Mouse (Mus musculus) adrenal gland, postnatal 25 days (tissue): Measurements from ENCODE around the gene Zbtb4. TPM values are rescaled to one million over a fixed set of nuclear protein-coding genes. Genes with fewer than 3 reads are reported as not detected.

Experiments
- DNase-seq: peaks from one replicate; pipeline ENCODE4 v3.0.0; 2021; ENCODE audit warnings: mixed read lengths
- total RNA-seq: library from RNA; stranded (reverse); gene quantifications from 2 replicates; pipeline ENCODE4 v1.2.3, GENCODE M21; 2021

Gene Zbtb4
- total RNA-seq, 1 experiment from 2014 or later, result 65.8 TPM

GRCm38 (mm10) chr11:69801379-69801977 is 35.8 kb downstream of the Zbtb4 start, which contains the start of gene Fgf11:
Gene Fgf11, minus strand, starts transcription at chr11:69801857.
- DNase-seq, result no peak

GRCm38 (mm10) chr11:69802648-69803105 is 37.0 kb downstream of the Zbtb4 start:
- DNase-seq, result peak; percentile 94

GRCm38 (mm10) chr11:69803328-69803727 is 37.6 kb downstream of the Zbtb4 start:
- no peak for DNase-seq

GRCm38 (mm10) chr11:69803786-69804651 is 38.3 kb downstream of the Zbtb4 start:
- DNase-seq, result peak; percentile 83

GRCm38 (mm10) chr11:69804652-69804940 is 38.9 kb downstream of the Zbtb4 start:
- DNase-seq, result no peak

- DNase-seq, result no peak
These were observed 39.5 kb downstream of the Zbtb4 start, which contains the start of gene Tmem102 for GRCm38 (mm10) chr11:69804972-69805909. Gene Tmem102, minus strand, starts transcription at chr11:69805624.

GRCm38 (mm10) chr11:69806378-69806777 is 40.7 kb downstream of the Zbtb4 start:
- DNase-seq, result no peak

GRCm38 (mm10) chr11:69807641-69808040 is 41.9 kb downstream of the Zbtb4 start:
- no peak for DNase-seq

- DNase-seq, result no peak
These were observed 44.6 kb downstream of the Zbtb4 start for GRCm38 (mm10) chr11:69810280-69810679.

GRCm38 (mm10) chr11:69815155-69815554 is 49.4 kb downstream of the Zbtb4 start, which contains the start of gene Gm39566:
Gene Gm39566, minus strand, starts transcription at chr11:69815298.
- no peak for DNase-seq

GRCm38 (mm10) chr11:69816520-69816919 is 50.8 kb downstream of the Zbtb4 start:
- DNase-seq, result no peak

- no peak for DNase-seq
These were observed 52.7 kb downstream of the Zbtb4 start, which contains the start of gene Spem2 for GRCm38 (mm10) chr11:69818365-69818764. Gene Spem2, minus strand, starts transcription at chr11:69818465.

- DNase-seq, result no peak
These were observed 53.2 kb downstream of the Zbtb4 start for GRCm38 (mm10) chr11:69818871-69819270.

- DNase-seq, result no peak
These were observed 56.4 kb downstream of the Zbtb4 start, which contains the start of gene Spem1 for GRCm38 (mm10) chr11:69822080-69822479. Gene Spem1, minus strand, starts transcription at chr11:69822180.

GRCm38 (mm10) chr11:69823456-69823855 is 57.7 kb downstream of the Zbtb4 start:
- no peak for DNase-seq

GRCm38 (mm10) chr11:69828832-69829231 is 63.1 kb downstream of the Zbtb4 start:
- no peak for DNase-seq

GRCm38 (mm10) chr11:69833554-69833953 is 67.8 kb downstream of the Zbtb4 start:
- DNase-seq, result no peak

Other genes with a start within 250 kb of the Zbtb4 start
- gene Dnah2, start 216.8 kb upstream of the Zbtb4 start, total RNA-seq, result 0.05 and 0.76 TPM in 2 replicates
- gene Efnb3, start 205.7 kb upstream of the Zbtb4 start, total RNA-seq, result 0.38 and 1.5 TPM in 2 replicates
- gene Wrap53, start 185.7 kb upstream of the Zbtb4 start, total RNA-seq, result 12.5 and 12.9 TPM in 2 replicates
- gene Trp53, start 185.6 kb upstream of the Zbtb4 start, total RNA-seq, result 74.1 and 81.7 TPM in 2 replicates
- gene Atp1b2, start 160.0 kb upstream of the Zbtb4 start, total RNA-seq, result 34.0 and 38.0 TPM in 2 replicates
- not detected in 2 replicates for gene Shbg, start 148.0 kb upstream of the Zbtb4 start, total RNA-seq
- gene Sat2, start 143.9 kb upstream of the Zbtb4 start, total RNA-seq, result 6.7 and 16.9 TPM in 2 replicates
- 89.7 and 101 TPM in 2 replicates for gene Fxr2, start 132.9 kb upstream of the Zbtb4 start, total RNA-seq
- gene Sox15, start 110.6 kb upstream of the Zbtb4 start, total RNA-seq, result 0.39 TPM in 1 of 2 replicates, not detected in the other
- gene Mpdu1, start 103.3 kb upstream of the Zbtb4 start, total RNA-seq, result 123 and 137 TPM in 2 replicates
- 14.2 and 22.6 TPM in 2 replicates for gene Cd68, start 99.8 kb upstream of the Zbtb4 start, total RNA-seq
- 624 and 654 TPM in 2 replicates for gene Eif4a1, start 93.5 kb upstream of the Zbtb4 start, total RNA-seq
- 91.6 and 91.8 TPM in 2 replicates for gene Senp3, start 83.8 kb upstream of the Zbtb4 start, total RNA-seq
- gene Tnfsf13, start 80.1 kb upstream of the Zbtb4 start, total RNA-seq, result 3.8 and 4.1 TPM in 2 replicates
- 16.6 and 25.6 TPM in 2 replicates for gene Tnfsf12, start 70.1 kb upstream of the Zbtb4 start, total RNA-seq
- gene Tnfsfm13, start 69.8 kb upstream of the Zbtb4 start, total RNA-seq, result 3.8 and 4.6 TPM in 2 replicates
- gene Polr2a, start 7.3 kb upstream of the Zbtb4 start, total RNA-seq, result 98.5 and 101 TPM in 2 replicates
- not detected in 2 replicates for gene Slc35g3, start 3.9 kb upstream of the Zbtb4 start, total RNA-seq
- 1.8 and 2.4 TPM in 2 replicates for gene Chrnb1, start 30.0 kb downstream of the Zbtb4 start, total RNA-seq
- 3.6 and 3.9 TPM in 2 replicates for gene Fgf11, start 35.9 kb downstream of the Zbtb4 start, total RNA-seq
- gene Tmem102, start 39.7 kb downstream of the Zbtb4 start, total RNA-seq, result not detected in 2 replicates
- gene Gm39566, start 49.4 kb downstream of the Zbtb4 start, total RNA-seq, result not detected in 2 replicates
- gene Spem2, start 52.6 kb downstream of the Zbtb4 start, total RNA-seq, result not detected in 2 replicates
- gene Spem1, start 56.3 kb downstream of the Zbtb4 start, total RNA-seq, result not detected in 2 replicates
- gene Nlgn2, start 71.9 kb downstream of the Zbtb4 start, total RNA-seq, result 18.6 and 19.7 TPM in 2 replicates
- 149 and 152 TPM in 2 replicates for gene Tmem256, start 72.6 kb downstream of the Zbtb4 start, total RNA-seq
- 43.8 and 52.9 TPM in 2 replicates for gene Plscr3, start 80.5 kb downstream of the Zbtb4 start, total RNA-seq
- gene Tnk1, start 92.8 kb downstream of the Zbtb4 start, total RNA-seq, result not detected in 2 replicates
- gene Tmem95, start 112.1 kb downstream of the Zbtb4 start, total RNA-seq, result not detected in 2 replicates
- gene Kctd11, start 115.5 kb downstream of the Zbtb4 start, total RNA-seq, result 4.4 and 4.9 TPM in 2 replicates
- 0.30 TPM in 1 of 2 replicates, not detected in the other for gene Acap1, start 129.6 kb downstream of the Zbtb4 start, total RNA-seq
- gene 2810408A11Rik, start 135.1 kb downstream of the Zbtb4 start, total RNA-seq, result 1.2 and 2.6 TPM in 2 replicates
- gene Neurl4, start 135.2 kb downstream of the Zbtb4 start, total RNA-seq, result 52.4 and 55.5 TPM in 2 replicates
- 62.5 and 70.2 TPM in 2 replicates for gene Gps2, start 148.0 kb downstream of the Zbtb4 start, total RNA-seq
- 542 and 558 TPM in 2 replicates for gene Eif5a, start 156.0 kb downstream of the Zbtb4 start, total RNA-seq
- 14.1 and 14.8 TPM in 2 replicates for gene Ybx2, start 169.9 kb downstream of the Zbtb4 start, total RNA-seq
- 42.6 and 48.6 TPM in 2 replicates for gene Slc2a4, start 182.3 kb downstream of the Zbtb4 start, total RNA-seq
- gene Cldn7, start 198.9 kb downstream of the Zbtb4 start, total RNA-seq, result 0.52 TPM in 1 of 2 replicates, not detected in the other
- gene Ctdnep1, start 215.2 kb downstream of the Zbtb4 start, total RNA-seq, result 123 and 141 TPM in 2 replicates
- gene Elp5, start 216.6 kb downstream of the Zbtb4 start, total RNA-seq, result 71.1 and 76.1 TPM in 2 replicates
- gene Gabarap, start 225.2 kb downstream of the Zbtb4 start, total RNA-seq, result 406 and 407 TPM in 2 replicates
- gene Phf23, start 229.9 kb downstream of the Zbtb4 start, total RNA-seq, result 55.7 and 64.6 TPM in 2 replicates
- 19.6 and 22.3 TPM in 2 replicates for gene Dvl2, start 234.7 kb downstream of the Zbtb4 start, total RNA-seq
- gene Acadvl, start 249.5 kb downstream of the Zbtb4 start, total RNA-seq, result 391 and 422 TPM in 2 replicates